Mouse (Mus musculus) mature B cell (primary cell): ENCODE measurements around the gene Plxna2.

ENCODE experiments used
- in situ Hi-C: fragments of 300-500 bp; cut with MboI; formaldehyde crosslinking; loops from 2 replicates; pipeline ENCODE4 v1.14.3; 2019

Gene Plxna2

DNA sequence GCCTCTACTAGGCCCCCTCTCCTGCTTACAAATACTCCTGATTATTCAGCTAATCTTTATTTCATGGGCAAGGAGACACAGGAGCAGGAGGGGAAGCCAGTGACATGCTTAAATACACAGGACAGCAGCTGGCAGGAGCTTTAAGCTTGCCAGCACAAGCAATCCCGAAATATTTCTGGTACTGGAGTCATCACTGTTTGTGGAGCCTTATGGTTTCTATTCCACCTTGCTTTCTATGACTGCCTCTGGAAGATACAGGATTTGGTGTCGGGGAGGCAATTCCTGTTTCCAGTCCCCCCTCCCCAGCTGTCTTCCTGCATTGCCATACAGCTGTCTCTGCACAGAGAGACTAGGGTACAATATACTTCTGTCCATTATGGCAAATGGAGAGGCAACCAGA, 4.7 kb downstream of the Plxna2 start:
- in situ Hi-C loops = no loop called here

- in situ Hi-C loops = no loop called here
Observed at GRCm38 (mm10) chr1:194623641-194624040, 5.6 kb downstream of the Plxna2 start.

DNA sequence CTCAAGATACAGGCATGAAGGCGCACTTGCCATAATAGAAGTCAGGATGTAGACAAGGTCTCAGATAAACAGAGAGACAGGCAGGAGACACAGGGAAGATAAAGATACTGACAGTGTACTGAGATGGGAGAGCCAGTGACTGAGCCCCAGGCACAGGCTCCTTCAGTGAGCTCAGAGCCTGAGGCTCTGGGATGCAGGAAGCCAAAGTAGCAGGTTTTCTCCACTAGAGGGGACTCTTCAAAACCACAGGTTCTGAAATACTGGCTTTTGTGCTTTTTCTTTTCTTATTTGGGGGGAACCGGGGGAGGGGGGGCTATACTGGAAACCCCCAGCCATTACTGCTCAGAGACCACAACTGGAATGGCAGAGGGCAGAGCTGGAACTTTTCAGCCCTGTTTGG, 6.4 kb downstream of the Plxna2 start:
- in situ Hi-C loops = no loop called here

- in situ Hi-C loops = no loop called here
Observed at GRCm38 (mm10) chr1:194624973-194625372, 7.0 kb downstream of the Plxna2 start.

DNA sequence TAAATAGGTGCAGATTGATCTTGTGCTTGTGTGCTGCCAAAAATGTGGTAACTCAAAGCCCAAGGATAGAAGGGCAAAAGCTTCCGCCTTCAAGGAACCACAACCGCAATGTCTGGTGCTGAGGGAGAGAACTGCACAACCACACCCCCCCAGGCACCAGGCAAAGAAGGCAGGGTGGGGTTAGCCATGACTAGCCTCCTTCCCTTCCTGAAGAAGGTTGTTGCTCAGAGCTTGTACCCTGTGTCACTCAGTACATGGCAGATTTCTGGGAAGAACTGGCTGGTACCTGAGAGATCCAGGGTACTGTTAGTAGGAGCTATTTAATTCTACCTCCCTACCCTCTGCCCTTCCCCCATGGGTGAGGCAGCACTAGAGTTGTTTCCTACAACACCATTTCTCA, 8.1 kb downstream of the Plxna2 start:
- in situ Hi-C loops = no loop called here

GRCm38 (mm10) chr1:194627286-194627685, 9.3 kb downstream of the Plxna2 start:
- in situ Hi-C loops = no loop called here

DNA sequence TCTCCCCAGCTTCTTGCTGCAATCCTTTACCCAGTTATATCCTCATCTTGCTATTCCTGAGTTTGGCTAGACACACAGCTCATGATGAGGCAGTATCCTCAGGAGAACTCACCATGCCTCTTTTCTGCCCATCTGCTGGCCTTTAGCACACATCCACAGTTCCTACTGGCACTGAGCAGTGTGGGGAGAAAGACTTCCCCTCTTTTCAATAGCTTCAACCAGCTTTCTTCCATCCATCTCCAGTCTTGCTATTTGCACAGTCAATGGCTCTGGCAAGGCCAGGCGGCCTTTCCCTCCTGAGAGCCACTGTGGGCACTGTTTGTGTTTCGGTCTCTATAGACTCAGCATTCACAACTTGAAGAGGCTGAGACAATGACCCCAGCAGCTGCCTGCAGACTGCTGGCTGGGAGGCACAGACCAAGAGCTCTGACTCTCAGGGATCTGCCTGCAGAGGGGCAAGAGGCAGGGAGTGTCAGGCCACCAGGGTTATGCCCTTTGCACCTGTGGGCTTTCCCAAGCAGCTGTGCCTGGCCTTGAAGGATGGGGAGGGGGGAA, 11.2 kb downstream of the Plxna2 start:
- in situ Hi-C loops = no loop called here

GRCm38 (mm10) chr1:194630498-194631056, 12.6 kb downstream of the Plxna2 start:
- in situ Hi-C loops = no loop called here

- in situ Hi-C loops = no loop called here
Observed at GRCm38 (mm10) chr1:194631574-194631973, 13.6 kb downstream of the Plxna2 start.

DNA sequence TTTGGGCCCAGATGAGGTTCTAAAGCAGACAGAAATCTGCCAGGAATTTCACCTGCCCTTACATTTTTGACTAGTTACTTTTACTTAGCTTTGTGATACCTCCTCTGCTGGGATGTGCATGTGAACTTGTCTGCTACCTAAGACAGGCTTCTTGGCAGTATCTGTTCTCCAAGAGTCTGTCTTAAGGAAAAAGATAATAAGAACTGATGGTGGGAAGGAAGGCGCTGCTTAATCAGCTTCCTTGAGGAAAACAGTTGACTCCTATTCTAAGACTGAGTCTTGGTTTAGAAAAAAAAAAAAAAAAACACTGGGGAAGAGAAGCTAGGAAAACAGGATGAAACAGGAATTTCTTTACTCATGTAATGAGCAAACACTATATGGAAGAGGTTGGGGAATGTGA, 14.0 kb downstream of the Plxna2 start:
- in situ Hi-C loops = no loop called here

GRCm38 (mm10) chr1:194635411-194635810, 17.4 kb downstream of the Plxna2 start:
- in situ Hi-C loops = no loop called here

DNA sequence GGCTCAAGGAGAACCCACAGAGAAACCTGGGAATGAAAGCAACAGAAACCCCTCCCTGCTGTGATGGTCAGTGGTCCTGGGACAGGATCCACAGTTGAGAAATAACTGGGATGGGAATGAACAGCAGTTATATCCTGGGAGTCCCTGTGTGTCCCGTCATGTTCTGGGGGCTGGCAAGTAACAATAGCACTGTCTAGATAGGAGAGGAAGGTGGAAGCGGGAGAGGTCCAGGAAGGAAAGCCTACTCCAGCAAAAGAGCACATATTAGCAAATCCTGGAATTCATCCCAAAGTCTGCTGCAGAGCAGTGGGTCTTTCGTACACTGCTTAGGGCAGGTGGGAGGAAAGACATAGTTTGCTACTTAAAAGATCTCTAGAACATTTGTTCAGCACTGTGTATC, 17.9 kb downstream of the Plxna2 start:
- in situ Hi-C loops = no loop called here

GRCm38 (mm10) chr1:194637391-194638304, 19.6 kb downstream of the Plxna2 start:
- in situ Hi-C loops = no loop called here

DNA sequence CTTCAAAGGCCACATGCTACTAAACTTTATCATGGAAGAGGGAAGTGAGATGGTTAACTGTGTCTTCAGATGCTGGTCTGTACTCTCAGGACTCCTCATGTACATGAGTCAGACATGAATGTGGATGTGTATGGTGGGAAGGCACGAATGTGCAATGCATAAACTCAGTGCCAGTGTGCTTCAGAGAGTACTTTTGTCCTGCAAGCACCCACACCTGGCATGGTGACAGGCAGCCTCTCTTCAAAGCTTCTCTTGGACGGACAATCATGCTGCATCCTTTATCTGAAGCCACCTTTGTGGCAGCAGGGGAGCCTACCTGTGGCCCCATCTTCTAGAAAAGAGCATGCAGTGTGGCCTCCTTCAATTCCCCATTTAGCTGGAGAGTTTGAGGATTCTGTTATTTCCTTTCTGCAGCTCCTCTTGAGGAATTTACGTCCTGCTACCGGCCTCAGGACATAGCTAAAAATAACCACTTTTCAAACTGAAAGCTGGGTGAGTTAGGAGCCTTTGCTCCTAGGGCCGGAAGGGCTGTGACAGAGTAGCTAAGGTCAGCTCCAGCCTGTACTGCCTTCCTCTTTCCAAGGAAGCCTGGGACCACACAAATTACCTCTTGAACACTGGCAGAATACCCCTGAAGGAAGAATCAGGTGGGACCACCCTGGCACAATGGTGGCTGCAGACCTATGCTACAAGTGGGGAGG, 23.7 kb downstream of the Plxna2 start:
- in situ Hi-C loops = no loop called here

DNA sequence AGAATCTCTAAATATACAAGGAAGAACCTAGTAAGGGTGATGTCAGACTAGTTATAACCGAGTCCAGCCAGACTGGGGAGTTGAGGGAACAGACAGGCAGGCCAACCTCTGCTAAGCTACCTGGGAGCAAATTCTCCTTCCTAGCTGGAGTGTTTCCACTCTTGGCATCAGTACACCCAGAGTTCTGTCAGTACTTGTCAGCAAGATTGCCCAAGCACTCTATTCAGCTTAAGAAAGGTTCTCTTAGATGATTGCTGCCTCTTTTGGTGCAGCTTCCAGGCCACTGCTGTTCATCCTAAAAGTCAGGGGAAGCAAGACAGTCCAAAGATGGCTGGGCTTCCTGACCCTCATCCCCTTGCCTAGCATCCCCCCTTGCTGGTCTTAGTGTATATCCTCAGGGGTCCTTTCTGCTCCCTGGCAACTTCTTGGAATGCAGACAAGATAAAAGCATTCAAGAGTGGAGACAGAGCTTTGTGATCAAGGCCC, 24.3 kb downstream of the Plxna2 start:
- in situ Hi-C loops = no loop called here

- in situ Hi-C loops = no loop called here
Observed at GRCm38 (mm10) chr1:194643930-194644329, 25.9 kb downstream of the Plxna2 start.

- in situ Hi-C loops = no loop called here
Observed at GRCm38 (mm10) chr1:194645898-194646297, 27.9 kb downstream of the Plxna2 start.

GRCm38 (mm10) chr1:194650076-194650475, 32.1 kb downstream of the Plxna2 start:
- in situ Hi-C loops = no loop called here

DNA sequence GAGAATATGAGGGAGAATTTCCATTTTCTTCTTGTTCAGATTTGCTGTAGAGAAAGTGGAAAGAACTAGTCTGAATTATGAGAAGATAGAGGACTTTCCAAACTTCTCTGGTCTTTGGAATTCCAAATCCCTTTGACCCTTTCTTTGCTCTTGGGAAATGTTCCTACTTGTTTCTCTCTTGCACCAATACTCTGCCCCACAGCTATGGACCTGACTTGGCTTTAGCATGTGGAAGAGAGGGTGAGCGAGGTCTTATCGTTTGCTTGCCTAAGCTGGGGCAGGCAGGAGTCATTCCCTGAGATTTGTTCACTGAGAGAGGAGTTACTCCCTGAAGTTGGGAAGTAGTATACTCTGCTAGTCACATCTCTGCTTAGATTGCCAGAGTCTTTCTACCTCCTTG, 32.5 kb downstream of the Plxna2 start:
- in situ Hi-C loops = no loop called here

- in situ Hi-C loops = no loop called here
Observed at GRCm38 (mm10) chr1:194651987-194652386, 34.0 kb downstream of the Plxna2 start.

GRCm38 (mm10) chr1:194658459-194659160, 40.6 kb downstream of the Plxna2 start:
- in situ Hi-C loops = no loop called here
